Mouse (Mus musculus) urinary bladder, adult 2 months (tissue): ENCODE data around the gene Rsc1a1. TPM values are rescaled to one million over a fixed set of nuclear protein-coding genes. Genes with fewer than 3 reads are reported as not detected.

ENCODE experiments used
- DNase-seq: peaks from one replicate; pipeline ENCODE4 v3.0.0; 2022; ENCODE audit warnings: low spot score
- polyA plus RNA-seq: library from polyadenylated mRNA; depleted of rRNA; stranded (reverse); fragments of >200 nt; gene quantifications from 2 replicates; pipeline ENCODE4 v1.2.3, GENCODE M21; 2012; rRNA removed

The Rsc1a1 gene
- polyA plus RNA-seq, 1 experiment = 14.4 TPM

- no peak for DNase-seq
These were observed 30.9 kb downstream of the Rsc1a1 start for GRCm38 (mm10) chr4:141654509-141654908.

- no peak for DNase-seq
These were observed 31.6 kb downstream of the Rsc1a1 start for GRCm38 (mm10) chr4:141653813-141654212.

GRCm38 (mm10) chr4:141653044-141653443 lies 32.4 kb downstream of the Rsc1a1 start:
- no peak for DNase-seq

- DNase-seq = no peak
These were observed 33.5 kb downstream of the Rsc1a1 start for GRCm38 (mm10) chr4:141651944-141652343.

- DNase-seq = no peak
These were observed 34.1 kb downstream of the Rsc1a1 start for GRCm38 (mm10) chr4:141651286-141651685.

- DNase-seq = no peak
These were observed 36.2 kb downstream of the Rsc1a1 start for GRCm38 (mm10) chr4:141649244-141649643.

- DNase-seq = no peak
These were observed 37.1 kb downstream of the Rsc1a1 start for GRCm38 (mm10) chr4:141648262-141648661.

GRCm38 (mm10) chr4:141647187-141647586 lies 38.2 kb downstream of the Rsc1a1 start:
- no peak for DNase-seq

GRCm38 (mm10) chr4:141645988-141646387 lies 39.4 kb downstream of the Rsc1a1 start:
- DNase-seq = no peak

- DNase-seq = no peak
These were observed 42.1 kb downstream of the Rsc1a1 start for GRCm38 (mm10) chr4:141643118-141643855.

GRCm38 (mm10) chr4:141641961-141642811 lies 43.2 kb downstream of the Rsc1a1 start:
- DNase-seq = no peak

- no peak for DNase-seq
These were observed 44.0 kb downstream of the Rsc1a1 start for GRCm38 (mm10) chr4:141641353-141641771.

GRCm38 (mm10) chr4:141639474-141639873 lies 45.9 kb downstream of the Rsc1a1 start:
- DNase-seq = no peak

- DNase-seq = no peak
These were observed 48.7 kb downstream of the Rsc1a1 start for GRCm38 (mm10) chr4:141636693-141637092.

GRCm38 (mm10) chr4:141635991-141636390 lies 49.4 kb downstream of the Rsc1a1 start:
- DNase-seq = no peak

Other genes with a start within 250 kb of the Rsc1a1 start
- 0.81 and 0.85 TPM in 2 replicates for gene Srarp, start 249.5 kb downstream of the Rsc1a1 start, polyA plus RNA-seq
- 23.4 and 26.3 TPM in 2 replicates for gene Zbtb17, start 240.9 kb downstream of the Rsc1a1 start, polyA plus RNA-seq
- gene Spen, start 147.0 kb downstream of the Rsc1a1 start, polyA plus RNA-seq = 3.5 and 10.7 TPM in 2 replicates
- gene Fblim1, start 79.5 kb downstream of the Rsc1a1 start, polyA plus RNA-seq = 95.1 and 129 TPM in 2 replicates
- 0.87 and 0.94 TPM in 2 replicates for gene Tmem82, start 67.0 kb downstream of the Rsc1a1 start, polyA plus RNA-seq
- gene Slc25a34, start 61.8 kb downstream of the Rsc1a1 start, polyA plus RNA-seq = 0.10 and 0.14 TPM in 2 replicates
- 31.5 and 32.0 TPM in 2 replicates for gene Plekhm2, start 20.7 kb downstream of the Rsc1a1 start, polyA plus RNA-seq
- 38.9 and 40.9 TPM in 2 replicates for gene Ddi2, start 37.8 kb upstream of the Rsc1a1 start, polyA plus RNA-seq
- not detected in 2 replicates for gene Agmat, start 61.1 kb upstream of the Rsc1a1 start, polyA plus RNA-seq
- gene Dnajc16, start 105.3 kb upstream of the Rsc1a1 start, polyA plus RNA-seq = 12.8 and 13.0 TPM in 2 replicates
- gene Casp9, start 108.0 kb upstream of the Rsc1a1 start, polyA plus RNA-seq = 15.7 and 16.9 TPM in 2 replicates
- 0.29 and 1.3 TPM in 2 replicates for gene Cela2a, start 140.6 kb upstream of the Rsc1a1 start, polyA plus RNA-seq
- gene Ctrc, start 160.8 kb upstream of the Rsc1a1 start, polyA plus RNA-seq = not detected in 2 replicates
- 79.2 and 95.6 TPM in 2 replicates for gene Efhd2, start 189.3 kb upstream of the Rsc1a1 start, polyA plus RNA-seq